Mouse (Mus musculus) lung, adult 2 months (tissue): Measurements from ENCODE around the gene Foxp2.

Experiments used
- CTCF ChIP-seq: fragments of 200-500 bp; IDR thresholded peaks from 2 replicates; pipeline ENCODE4 v1.5.1; 2011; ENCODE audit warnings: mild to moderate bottlenecking, low read length, control low read depth; ENCODE audit not compliant: insufficient read depth
- POLR2A ChIP-seq: fragments of 200-500 bp; IDR thresholded peaks from 2 replicates; pipeline ENCODE4 v1.6.1; 2011; ENCODE audit warnings: low read depth, mild to moderate bottlenecking, control low read depth, low read length, borderline replicate concordance; ENCODE audit errors: extremely low read depth

DNA sequence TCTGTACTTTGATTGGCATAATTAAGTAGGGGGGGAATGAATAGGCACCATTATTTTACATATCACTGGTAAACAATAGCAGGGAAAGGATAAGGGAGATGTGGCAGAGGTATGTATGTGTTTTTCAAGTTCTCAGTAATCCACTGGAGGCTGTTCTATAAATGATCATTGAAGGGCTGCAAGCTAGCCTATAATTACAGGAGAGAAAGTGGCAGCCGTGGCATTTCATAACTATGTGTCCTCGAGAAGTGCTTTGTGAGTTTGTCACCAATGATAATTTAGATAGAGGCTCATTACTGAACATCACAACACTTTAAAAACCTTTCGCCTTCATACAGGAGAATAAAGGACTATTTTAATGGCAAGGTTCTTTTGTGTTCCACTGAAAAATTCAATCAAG lies 500.0 kb downstream of the Foxp2 start:
- TF ChIP-seq CTCF: no peak
- no peak for TF ChIP-seq POLR2A
